Mouse (Mus musculus) ES-E14 (cell line): ENCODE measurements around the gene Slc5a2.
A peak's percentile ranks its signal among the peaks of the same experiment; 100 is the strongest.

Source experiments
- HCFC1 ChIP-seq: IDR thresholded peaks from 2 replicates; pipeline ENCODE4 v1.6.1; 2012; ENCODE audit warnings: low read length, inconsistent platforms, borderline replicate concordance; ENCODE audit not compliant: insufficient read depth
- MAFK ChIP-seq: IDR thresholded peaks from 2 replicates; pipeline ENCODE4 v1.6.1; 2014; ENCODE audit warnings: mild to moderate bottlenecking, low read depth, low read length, inconsistent platforms; ENCODE audit not compliant: insufficient read depth
- ZC3H11A ChIP-seq: IDR thresholded peaks from 2 replicates; pipeline ENCODE4 v1.6.1; 2012; ENCODE audit warnings: low read depth, mild to moderate bottlenecking, inconsistent platforms, low read length, borderline replicate concordance
- ZNF384 ChIP-seq: IDR thresholded peaks from 2 replicates; pipeline ENCODE4 v1.6.1; 2012; ENCODE audit warnings: low read depth, low read length, inconsistent platforms

DNA sequence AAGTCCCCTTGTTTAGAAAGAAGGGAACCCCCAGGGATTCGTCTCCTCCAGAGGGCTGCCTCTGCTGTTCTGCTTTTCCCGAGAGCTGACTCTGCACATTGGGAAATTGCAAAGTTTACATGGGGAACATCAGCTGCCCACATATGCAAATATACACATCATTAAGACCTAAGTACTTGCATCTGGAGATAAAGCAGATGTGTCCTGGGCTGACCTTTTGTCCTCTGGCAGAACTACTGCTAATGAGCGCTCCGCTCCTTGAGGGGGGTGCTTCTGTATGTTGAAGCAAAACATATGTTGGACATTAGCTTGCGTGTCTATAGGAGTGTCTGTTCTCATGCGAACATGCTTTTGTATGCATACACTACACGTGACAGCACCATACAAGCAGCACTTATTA is 55.8 kb downstream of the Slc5a2 start:
- TF ChIP-seq ZNF384 = no peak
- TF ChIP-seq HCFC1 = no peak
- TF ChIP-seq MAFK = peak; percentile 43; the same call in 1 of the 2 replicates
- TF ChIP-seq ZC3H11A = no peak
